Mouse (Mus musculus): ENCODE measurements around the gene Ptger3. TPM values are rescaled to one million over a fixed set of nuclear protein-coding genes. Genes with fewer than 3 reads are reported as not detected.

Ptger3 gene
- polyA plus RNA-seq, 1 experiment: 7.7 TPM

- 79% methylated on average over 6 of the region's 6 CpGs for WGBS
- no peak overlapping the region for H3K27ac ChIP-seq (ENCODE audit: control insufficient read depth, insufficient read depth, low read length)
- no peaks in the 10 kb centered on the region for H3K36me3 ChIP-seq (ENCODE audit: control insufficient read depth, insufficient read depth, low read length)
- TF ChIP-seq CTCF (IDR thresholded peaks at IDR 0.05; ENCODE audit: borderline replicate concordance, control insufficient read depth, extremely low read depth, insufficient read depth, low read length, poor library complexity) (no peak), POLR2A (IDR thresholded peaks at IDR 0.05; ENCODE audit: control insufficient read depth, extremely low read depth, insufficient read depth, low read length, poor library complexity) (no peak)
- no peaks in the 10 kb centered on the region for H3K4me1 ChIP-seq (replicated peaks; ENCODE audit: control insufficient read depth, insufficient read depth, low read length)
- DNase-seq: no peak
- no peak overlapping the region for H3K4me3 ChIP-seq (ENCODE audit: control insufficient read depth, insufficient read depth, low read length)
- no peaks in the 10 kb centered on the region for H3K27me3 ChIP-seq (ENCODE audit: control insufficient read depth, insufficient read depth, low read length)
Measured at GRCm38 (mm10) chr3:157688419-157689162, 121.9 kb downstream of the Ptger3 start.

Other genes starting within 250 kb of the Ptger3 start
- 9.4 and 11.2 TPM in 2 replicates for gene Zranb2, start 32.7 kb upstream of the Ptger3 start, polyA plus RNA-seq (2012; rRNA removed)